Mouse (Mus musculus) heart, adult 2 months (tissue): ENCODE results near the gene Hcst. TPM values are rescaled to one million over a fixed set of nuclear protein-coding genes. Genes with fewer than 3 reads are reported as not detected.

Experiments
- DNase-seq, 2 experiments: peaks; one replicate each; pipeline ENCODE4 v3.0.0; 2021
- H3K27ac ChIP-seq: fragments of 200-600 bp; 2 replicates; pipeline ENCODE4 v1.8.1; 2022
- H3K27me3 ChIP-seq: fragments of 200-500 bp; 2 replicates; pipeline ENCODE4 v1.6.1; 2012; ENCODE audit warnings: mild to moderate bottlenecking, low read length, inconsistent platforms, mixed read lengths; ENCODE audit not compliant: control insufficient read depth, insufficient read depth
- H3K36me3 ChIP-seq: fragments of 200-500 bp; 2 replicates; pipeline ENCODE4 v1.6.1; 2012; ENCODE audit warnings: low read length, inconsistent platforms; ENCODE audit not compliant: control insufficient read depth, insufficient read depth
- H3K4me1 ChIP-seq: fragments of 200-500 bp; 2 replicates; pipeline ENCODE4 v1.6.1; 2011; ENCODE audit warnings: low read length; ENCODE audit not compliant: control insufficient read depth, insufficient read depth
- H3K4me3 ChIP-seq: fragments of 200-600 bp; 2 replicates; pipeline ENCODE4 v1.8.1; 2022
- H3K79me2 ChIP-seq: fragments of 200-500 bp; replicated peaks from 2 replicates; pipeline ENCODE4 v1.6.1; 2012; ENCODE audit warnings: mild to moderate bottlenecking, inconsistent platforms, low read length, moderate library complexity, mixed read lengths; ENCODE audit not compliant: control insufficient read depth, insufficient read depth
- H3K9ac ChIP-seq: fragments of 200-500 bp; 2 replicates; pipeline ENCODE4 v1.6.1; 2012; ENCODE audit warnings: low read depth, mild to moderate bottlenecking, control low read depth, inconsistent platforms, low read length, mixed read lengths
- CTCF ChIP-seq: fragments of 200-600 bp; IDR thresholded peaks from 2 replicates; pipeline ENCODE4 v1.8.1; 2022; ENCODE audit warnings: antibody characterized with exemption, mild to moderate bottlenecking, moderate library complexity
- EP300 ChIP-seq: fragments of 200-500 bp; IDR thresholded peaks from 2 replicates; pipeline ENCODE4 v1.6.1; 2011; ENCODE audit warnings: low read depth, low read length, control low read depth; ENCODE audit not compliant: insufficient read depth
- POLR2A ChIP-seq: fragments of 200-500 bp; IDR thresholded peaks from 2 replicates; pipeline ENCODE4 v1.6.1; 2011; ENCODE audit warnings: mild to moderate bottlenecking, low read depth, low read length, control low read depth; ENCODE audit not compliant: insufficient read depth
- WGBS: fragments of 180-500 bp; shearing (Covaris S2); methylation state at CpG from one replicate; pipeline ENCODE4 v1.1.7; 2018; 5-methylcytosine and 5-hydroxymethylcytosine counted together
- intact Hi-C: fragments of 180-260 bp; cut with DNase I; formaldehyde crosslinking; loops from one replicate; pipeline ENCODE4 v1.15.1; 2025
- polyA plus RNA-seq: library from polyadenylated mRNA; depleted of rRNA; stranded (reverse); fragments of >200 nt; gene quantifications from 2 replicates; pipeline ENCODE4 v1.2.3, GENCODE M21; 2012
- total RNA-seq, 2 experiments: library from RNA; stranded (reverse); gene quantifications; 2 replicates each; pipeline ENCODE4 v1.2.3; 2021

Gene Hcst
- total and polyA plus RNA-seq, 3 experiments, result 0.59 to 4.8 TPM; not detected in 1

DNA sequence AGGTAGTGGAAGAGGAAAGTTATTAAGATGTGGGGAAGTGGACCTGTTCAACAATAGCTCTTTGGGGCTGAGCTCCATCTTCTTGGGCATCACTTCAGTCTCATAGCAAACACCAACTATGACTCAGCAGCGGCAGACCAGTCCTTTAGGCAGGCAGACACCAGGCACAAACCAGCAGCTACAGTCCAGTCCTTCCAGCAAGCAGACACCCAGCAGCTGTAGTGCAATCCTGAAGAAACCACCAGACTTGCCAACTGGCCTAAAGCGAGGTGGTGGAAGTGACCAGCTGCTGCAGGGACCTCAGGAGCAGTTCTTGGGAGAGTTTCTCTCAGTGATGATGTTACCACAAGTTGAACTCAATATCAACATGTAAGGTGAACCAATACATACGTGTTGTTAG lies 11.0 kb downstream of the Hcst start:
- H3K36me3 ChIP-seq, result no peaks in the 10 kb centered on the region
- DNase-seq, result no peak
- TF ChIP-seq EP300 (no peak), POLR2A (no peak), CTCF (no peak)
- no peak overlapping the region for H3K9ac ChIP-seq
- H3K4me3 ChIP-seq, result no peak overlapping the region
- H3K27me3 ChIP-seq, result no peaks in the 10 kb centered on the region
- intact Hi-C loops, result no loop called here
- no peak overlapping the region for H3K27ac ChIP-seq
- no peaks in the 10 kb centered on the region for H3K4me1 ChIP-seq
- H3K79me2 ChIP-seq, result no peaks in the 10 kb centered on the region
- 84% methylated on average over 3 of the region's 3 CpGs for WGBS

DNA sequence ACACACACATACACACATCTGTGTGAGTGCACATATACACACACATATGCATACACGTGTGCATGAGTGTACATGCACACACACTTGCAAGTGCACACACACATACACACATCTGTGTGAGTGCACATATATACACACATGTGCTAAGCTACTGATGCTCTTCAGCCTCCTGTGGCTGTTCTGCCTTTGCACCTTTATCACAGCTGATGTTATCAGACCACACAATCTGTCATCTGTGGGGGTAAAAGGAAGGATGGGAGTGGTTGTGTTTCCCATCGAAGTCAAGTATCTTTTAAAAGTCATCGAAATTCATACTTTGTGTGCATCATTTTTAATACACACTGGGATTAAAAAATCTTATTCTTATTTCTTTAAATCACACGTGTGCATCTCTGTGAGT lies 17.3 kb downstream of the Hcst start:
- Histone ChIP-seq H3K79me2 (no peaks in the 10 kb centered on the region), H3K4me3 (no peak overlapping the region), H3K27ac (no peak overlapping the region), H3K4me1 (no peaks in the 10 kb centered on the region), H3K27me3 (no peaks in the 10 kb centered on the region), H3K36me3 (no peaks in the 10 kb centered on the region), H3K9ac (no peak overlapping the region)
- DNase-seq, result no peak
- intact Hi-C loops, result no loop called here
- TF ChIP-seq CTCF (no peak), EP300 (no peak), POLR2A (no peak)
- 49% methylated on average over 4 of the region's 4 CpGs for WGBS

DNA sequence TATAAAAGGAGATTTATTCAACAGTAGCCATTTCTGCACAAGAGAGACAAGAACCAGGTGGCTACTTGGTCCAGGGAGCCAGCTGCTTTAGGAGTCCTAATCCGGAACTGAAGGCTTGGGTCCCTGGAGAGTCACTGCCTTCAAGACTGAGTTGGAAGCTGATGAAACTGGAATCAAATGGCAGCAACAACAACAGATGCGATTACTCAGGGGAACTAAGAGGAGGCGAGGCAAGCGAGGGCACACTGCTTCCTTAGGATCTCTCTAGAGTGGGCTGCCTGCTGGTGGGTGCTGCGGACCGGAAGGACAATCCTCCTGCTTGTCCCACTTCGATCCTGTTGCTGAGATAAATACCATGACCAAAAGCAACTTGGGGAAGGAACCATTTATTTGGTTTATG lies 20.0 kb downstream of the Hcst start:
- intact Hi-C loops, result no loop called here
- Histone ChIP-seq H3K4me1 (no peaks in the 10 kb centered on the region), H3K4me3 (no peak overlapping the region), H3K36me3 (no peaks in the 10 kb centered on the region), H3K79me2 (no peaks in the 10 kb centered on the region), H3K9ac (no peak overlapping the region), H3K27me3 (no peaks in the 10 kb centered on the region), H3K27ac (no peak overlapping the region)
- no peak for DNase-seq
- TF ChIP-seq POLR2A, result no peak
- WGBS, result 34% methylated on average over 7 of the region's 7 CpGs

DNA sequence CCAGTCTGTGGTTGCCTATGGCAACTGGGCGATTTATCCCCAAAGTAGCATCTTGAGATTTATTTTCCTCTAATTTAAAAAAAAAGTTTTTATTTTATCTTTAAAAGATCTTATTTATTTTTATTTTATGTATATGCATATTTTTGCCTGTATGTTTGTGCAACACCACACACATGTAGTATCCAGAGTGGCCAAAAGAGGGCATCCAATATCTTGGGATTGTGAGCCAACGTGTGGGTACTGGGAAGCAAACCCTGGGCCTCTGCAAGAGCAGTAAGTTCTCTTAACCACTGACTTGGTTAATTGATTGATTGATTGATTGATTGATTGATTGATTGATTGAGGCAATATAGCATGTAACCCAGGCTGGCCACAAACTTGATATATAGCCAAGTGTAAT lies 24.8 kb downstream of the Hcst start:
- Histone ChIP-seq H3K36me3 (no peaks in the 10 kb centered on the region), H3K4me1 (no peaks in the 10 kb centered on the region), H3K27me3 (no peaks in the 10 kb centered on the region), H3K27ac (no peak overlapping the region), H3K79me2 (no peaks in the 10 kb centered on the region), H3K9ac (no peak overlapping the region), H3K4me3 (no peak overlapping the region)
- TF ChIP-seq EP300 (no peak), POLR2A (no peak), CTCF (peak; percentile 41)
- intact Hi-C loops, result no loop called here
- no peak for DNase-seq
- 60% methylated on average over 2 of the region's 2 CpGs for WGBS

DNA sequence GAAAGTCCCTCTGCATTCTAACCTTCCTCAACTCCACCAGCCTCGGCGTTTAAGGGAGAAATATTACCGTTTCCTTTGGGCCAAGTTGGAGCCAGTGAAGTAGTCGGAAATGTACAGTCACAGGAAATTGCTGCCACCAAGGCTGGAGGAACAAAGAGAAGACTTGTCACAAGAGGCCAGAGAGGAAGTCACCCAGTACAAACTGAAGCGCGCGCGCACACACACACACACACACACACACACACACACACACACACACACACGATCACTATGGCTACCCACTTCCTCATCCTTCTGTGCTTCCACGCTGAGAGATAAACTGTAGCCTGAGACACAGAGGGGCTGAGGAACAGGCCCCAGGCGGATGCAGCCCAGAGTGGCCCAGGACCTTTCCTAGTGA lies 25.3 kb downstream of the Hcst start:
- Histone ChIP-seq H3K79me2 (no peaks in the 10 kb centered on the region), H3K4me1 (no peaks in the 10 kb centered on the region), H3K36me3 (no peaks in the 10 kb centered on the region), H3K4me3 (no peak overlapping the region), H3K27me3 (no peaks in the 10 kb centered on the region), H3K27ac (peak overlapping the region; percentile 36), H3K9ac (no peak overlapping the region)
- DNase-seq, result peak in 1 of 2 experiments; percentile 63
- WGBS, result 22% methylated on average over 11 of the region's 11 CpGs
- intact Hi-C loops, result no loop called here
- 0 out of 2 replicates have a peak, but pooled peaks have one; percentile 27 for TF ChIP-seq EP300
- TF ChIP-seq CTCF, result no peak

DNA sequence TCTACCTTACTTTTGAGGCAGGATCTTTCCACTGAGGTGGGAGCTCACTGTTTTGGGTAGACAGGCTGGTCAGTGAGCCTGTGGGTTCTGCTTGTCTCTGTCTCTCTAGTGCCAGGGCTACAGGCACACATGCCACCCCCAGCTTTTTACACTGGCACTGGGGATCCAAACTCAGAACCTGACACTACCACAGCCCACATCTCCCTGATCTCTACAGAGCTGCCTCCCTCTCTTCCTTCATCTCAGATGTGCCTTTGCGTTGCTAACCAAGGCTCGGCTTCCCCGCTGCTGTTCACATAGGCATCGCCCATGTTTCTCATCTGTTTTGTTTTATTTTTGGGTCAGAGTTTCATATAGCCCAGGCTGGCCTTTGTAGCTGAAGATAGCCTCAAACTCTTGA lies 26.0 kb downstream of the Hcst start:
- H3K27me3 ChIP-seq, result no peaks in the 10 kb centered on the region
- no peak for DNase-seq
- H3K36me3 ChIP-seq, result no peaks in the 10 kb centered on the region
- H3K4me3 ChIP-seq, result no peak overlapping the region
- no peak overlapping the region for H3K9ac ChIP-seq
- no peaks in the 10 kb centered on the region for H3K4me1 ChIP-seq
- peak overlapping the region; percentile 36 for H3K27ac ChIP-seq
- no peak for TF ChIP-seq POLR2A
- no peak for TF ChIP-seq EP300
- TF ChIP-seq CTCF, result no peak
- 76% methylated on average over 4 of the region's 4 CpGs for WGBS
- intact Hi-C loops, result no loop called here
- no peaks in the 10 kb centered on the region for H3K79me2 ChIP-seq
